In genomic region chr5:107721638-107722011, GRCm38 (mm10) we compare ENCODE assay signal across 8 mouse cellular contexts. TPM values are rescaled to one million over a fixed set of nuclear protein-coding genes. Genes with fewer than 3 reads are reported as not detected.
DNase-seq lines count a peak whose midpoint lies in the region; ATAC-seq and TF ChIP-seq lines count a peak whose summit lies in the region.

No protein-coding gene starts in this region.

- TF ChIP-seq POLR2A in brain, embryonic 14.5 days (IDR thresholded peaks at IDR 0.05; ENCODE audit: borderline replicate concordance, extremely low read depth, insufficient read depth, insufficient read length, poor library complexity, severe bottlenecking): no peak

- no peaks in the 10 kb centered on the region for H3K9me3 ChIP-seq in kidney, embryonic 14.5 days (ENCODE audit: control insufficient read depth, low read length)
- H3K9me3 ChIP-seq in hindbrain, embryonic 11.5 days (ENCODE audit: control insufficient read depth, low read length): no peaks in the 10 kb centered on the region
- no peaks in the 10 kb centered on the region for H3K9me3 ChIP-seq in midbrain, embryonic 10.5 days (replicated peaks)

- peaks cover 93% of the 10 kb centered on the region for H3K27me3 ChIP-seq in kidney, embryonic 14.5 days (ENCODE audit: control insufficient read depth, insufficient read depth, low read length)
- H3K27me3 ChIP-seq in hindbrain, embryonic 11.5 days (ENCODE audit: control insufficient read depth, insufficient read depth, low read length): peaks cover 96% of the 10 kb centered on the region
- peaks cover 100% of the 10 kb centered on the region for H3K27me3 ChIP-seq in midbrain, embryonic 10.5 days (ENCODE audit: low read depth, poor library complexity, severe bottlenecking)

- no peak overlapping the region for H3K27ac ChIP-seq in kidney, embryonic 14.5 days (ENCODE audit: low read depth, low read length)
- H3K27ac ChIP-seq in hindbrain, embryonic 11.5 days (ENCODE audit: low read depth, low read length): no peak overlapping the region
- no peak overlapping the region for H3K27ac ChIP-seq in midbrain, embryonic 10.5 days (replicated peaks)

- no peak for DNase-seq in kidney, adult 9 months
- peak; percentile 19 for DNase-seq in brain, embryonic 14.5 days (ENCODE audit: low read depth)
- DNase-seq in hindbrain, embryonic 11.5 days (ENCODE audit: low spot score): no peak
- peak; percentile 65 for DNase-seq in midbrain, embryonic 10.5 days (ENCODE audit: low spot score)
- no peak for DNase-seq in frontal cortex, postnatal 10 days (ENCODE audit: low spot score in 2 of 2)
- DNase-seq in spleen, postnatal 4 days (ENCODE audit: low spot score in 2 of 2): no peak
- DNase-seq in layer of hippocampus, adult 9-11 months: no peak

- 0 out of 2 replicates have a peak, but pooled peaks have one; percentile 37 for ATAC-seq in kidney, embryonic 14.5 days (ENCODE audit: low FRiP score, low TSS enrichment)
- ATAC-seq in hindbrain, embryonic 11.5 days (ENCODE audit: low FRiP score): 0 out of 2 replicates have a peak, but pooled peaks have one; percentile 36

- peak overlapping the region; percentile 32 for H3K4me3 ChIP-seq in kidney, embryonic 14.5 days (ENCODE audit: low read length)
- H3K4me3 ChIP-seq in hindbrain, embryonic 11.5 days (ENCODE audit: low read depth, low read length): peak overlapping the region; percentile 31
- H3K4me3 ChIP-seq in midbrain, embryonic 10.5 days: peak overlapping the region; percentile 50

- H3K4me2 ChIP-seq in kidney, embryonic 14.5 days (replicated peaks; ENCODE audit: low read depth, low read length): peak overlapping the region; percentile 48
- H3K4me2 ChIP-seq in hindbrain, embryonic 11.5 days (replicated peaks; ENCODE audit: low read depth, low read length): peak overlapping the region; percentile 44

- no peaks in the 10 kb centered on the region for H3K36me3 ChIP-seq in kidney, embryonic 14.5 days (ENCODE audit: control insufficient read depth, insufficient read depth, low read length)
- H3K36me3 ChIP-seq in hindbrain, embryonic 11.5 days (ENCODE audit: control insufficient read depth, insufficient read depth, low read length): no peaks in the 10 kb centered on the region
- no peaks in the 10 kb centered on the region for H3K36me3 ChIP-seq in midbrain, embryonic 10.5 days

- H3K9ac ChIP-seq in kidney, embryonic 14.5 days (ENCODE audit: low read depth, low read length): 0 out of 2 replicates have a peak overlapping the region, but pooled peaks have one; percentile 18
- no peak overlapping the region for H3K9ac ChIP-seq in hindbrain, embryonic 11.5 days (ENCODE audit: low read depth, low read length)

- under 1% methylated on average over 33 of the region's 33 CpGs for WGBS in kidney, embryonic 14.5 days
- under 1% methylated on average over 31 of the region's 33 CpGs for WGBS in hindbrain, embryonic 11.5 days
- WGBS in midbrain, embryonic 10.5 days: under 1% methylated on average over 33 of the region's 33 CpGs

- no peak for TF ChIP-seq CTCF in brain, embryonic 14.5 days (IDR thresholded peaks at IDR 0.05; ENCODE audit: borderline replicate concordance, extremely low read depth, insufficient read depth, insufficient read length)

- H3K4me1 ChIP-seq in kidney, embryonic 14.5 days (ENCODE audit: control insufficient read depth, insufficient read depth, low read length): peaks cover 32% of the 10 kb centered on the region
- peaks cover 26% of the 10 kb centered on the region for H3K4me1 ChIP-seq in hindbrain, embryonic 11.5 days (replicated peaks; ENCODE audit: control insufficient read depth, insufficient read depth, low read length)
- H3K4me1 ChIP-seq in midbrain, embryonic 10.5 days: peaks cover 52% of the 10 kb centered on the region

RNA-seq across cellular contexts. Expression of gene Gfi1, which starts 4.2 kb away (rescaled TPM):
- polyA plus RNA-seq in kidney, embryonic 14.5 days (2014; fragmentation: Nextera tagmentation; extraction: Ambion mirVana): not detected in 2 replicates
- 0.10 and 0.11 TPM in 2 replicates for polyA plus RNA-seq in brain, embryonic 14.5 days (2012; rRNA removed)
- polyA plus RNA-seq in hindbrain, embryonic 11.5 days (2014; fragmentation: Nextera tagmentation; extraction: Ambion mirVana): 0.07 and 0.12 TPM in 2 replicates
- polyA plus RNA-seq in midbrain, embryonic 10.5 days (2016; fragmentation: Nextera tagmentation; extraction: Ambion mirVana): not detected in 2 replicates

Comparison
In these comparisons a context has a peak if more than half of its experiments do, and no peak if none do; other contexts are left out.
1. DNase-seq: peak in brain, embryonic 14.5 days (single experiment) and midbrain, embryonic 10.5 days (single experiment); none in kidney, adult 9 months (single experiment), hindbrain, embryonic 11.5 days (single experiment), frontal cortex, postnatal 10 days (0 of 2), spleen, postnatal 4 days (0 of 2) and layer of hippocampus, adult 9-11 months (single experiment).
2. Peak in every context shown above with its lines, with median percentiles within 50 percentile points of each other: H3K4me3 ChIP-seq.